21 mouse cellular contexts compared by ENCODE assay signal in the genomic region with DNA sequence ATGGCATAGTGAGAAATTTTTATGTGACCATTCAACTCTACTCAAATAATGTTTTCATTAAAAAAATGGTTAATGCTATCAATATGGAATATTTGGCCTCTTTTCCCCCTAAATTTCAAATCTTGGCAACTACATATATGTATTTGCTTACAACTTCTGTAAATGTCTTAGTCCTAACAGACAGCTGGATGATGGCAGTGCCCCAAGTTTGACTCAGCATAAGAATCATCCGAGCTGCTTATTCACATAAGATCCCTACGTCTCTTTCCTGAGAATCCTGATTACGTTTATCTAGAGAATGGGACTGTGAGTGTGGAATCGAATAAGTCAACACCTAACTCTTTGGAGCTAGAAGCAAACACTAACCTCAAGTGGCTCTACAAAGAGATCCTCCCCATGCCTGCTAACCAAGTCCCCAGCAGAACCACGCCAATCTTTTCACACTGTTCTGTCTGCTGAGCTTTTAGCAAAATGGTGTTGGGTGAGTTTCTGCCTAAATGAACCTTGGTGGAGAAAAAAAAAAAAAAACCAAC.
DNase-seq lines count a peak whose midpoint lies in the region; ATAC-seq and TF ChIP-seq lines count a peak whose summit lies in the region.
"Had no signal": no experiment of that assay in that cellular context is flagged by ENCODE, and none has a peak within 500 bp of the region (broad histone marks: within the 10 kb centered on the region; RNA-seq: fewer than 3 reads in every experiment).

No protein-coding gene starts in this region.

- no peak for TF ChIP-seq EP300 in lung, postnatal 0 days (IDR thresholded peaks at IDR 0.05)

- ATAC-seq in lung, postnatal 0 days, result peak; percentile 22
- ATAC-seq: forebrain, embryonic 13.5 days; intestine, embryonic 16.5 days had no signal

- TF ChIP-seq CTCF in kidney, adult 2 months (conservative IDR thresholded peaks at IDR 0.05; ENCODE audit: insufficient read depth, insufficient read length, low read depth, low read length), result no peak
- TF ChIP-seq CTCF in lung, postnatal 0 days (IDR thresholded peaks at IDR 0.05), result no peak

- H3K27ac ChIP-seq in kidney, adult 2 months (ENCODE audit: insufficient read depth, low read depth, low read length), result peak overlapping the region; percentile 53; the same call in 1 of the 2 replicates
- peak overlapping the region; percentile 61 for H3K27ac ChIP-seq in lung, postnatal 0 days (ENCODE audit: low read length)
- H3K27ac ChIP-seq: embryonic facial prominence, embryonic 10.5 days; embryonic facial prominence, embryonic 15.5 days; forebrain, embryonic 13.5 days; hindbrain, embryonic 13.5 days; limb, embryonic 12.5 days; neural tube, embryonic 13.5 days had no signal

- no peak for DNase-seq in kidney, adult 2 months
- DNase-seq in kidney, postnatal 36 days, result no peak
- DNase-seq in lung, postnatal 0 days (ENCODE audit: low spot score), result peak; percentile 77
- DNase-seq in lung, postnatal 4 days, result no peak
- DNase-seq in lung, postnatal 25 days (ENCODE audit: low spot score), result peak; percentile 54
- DNase-seq in ovary, postnatal 36 days (ENCODE audit: low spot score), result no peak
- DNase-seq: cerebellum, adult 8-10 months; layer of hippocampus, adult 9-11 months; retina, postnatal 1 day had no signal

- no peak overlapping the region for H3K4me3 ChIP-seq in kidney, adult 2 months (ENCODE audit: insufficient read depth, low read depth, low read length)
- H3K4me3 ChIP-seq in lung, postnatal 0 days (ENCODE audit: low read depth, low read length), result no peak overlapping the region
- H3K4me3 ChIP-seq: embryonic facial prominence, embryonic 10.5 days; embryonic facial prominence, embryonic 15.5 days; forebrain, embryonic 13.5 days; hindbrain, embryonic 13.5 days; limb, embryonic 12.5 days; neural tube, embryonic 13.5 days had no signal

- no peaks in the 10 kb centered on the region for H3K27me3 ChIP-seq in kidney, adult 2 months (replicated peaks; ENCODE audit: control insufficient read depth, insufficient read depth, low read length)
- no peaks in the 10 kb centered on the region for H3K27me3 ChIP-seq in lung, postnatal 0 days (replicated peaks; ENCODE audit: insufficient read depth, low read length)
- H3K27me3 ChIP-seq: CH12.LX; embryonic facial prominence, embryonic 15.5 days; forebrain, embryonic 13.5 days; hindbrain, embryonic 13.5 days; limb, embryonic 12.5 days; neural tube, embryonic 13.5 days; Patski had no signal

- no peak overlapping the region for H3K4me2 ChIP-seq in lung, postnatal 0 days (replicated peaks; ENCODE audit: low read depth, low read length)
- H3K4me2 ChIP-seq: embryonic facial prominence, embryonic 15.5 days; forebrain, embryonic 13.5 days; heart, embryonic 11.5 days; hindbrain, embryonic 13.5 days; limb, embryonic 12.5 days; liver, embryonic 11.5 days; midbrain, embryonic 11.5 days; neural tube, embryonic 13.5 days had no signal

- WGBS in kidney, adult 2 months, result 85% methylated on average over 5 of the region's 5 CpGs
- 32% methylated on average over 5 of the region's 5 CpGs for WGBS in lung, postnatal 0 days

- no peak overlapping the region for H3K9ac ChIP-seq in lung, postnatal 0 days (replicated peaks; ENCODE audit: low read depth)
- H3K9ac ChIP-seq: embryonic facial prominence, embryonic 15.5 days; forebrain, embryonic 13.5 days; hindbrain, embryonic 13.5 days; limb, embryonic 12.5 days; neural tube, embryonic 13.5 days had no signal

- no peaks in the 10 kb centered on the region for H3K36me3 ChIP-seq in kidney, adult 2 months (ENCODE audit: control insufficient read depth, insufficient read depth, low read length)
- no peaks in the 10 kb centered on the region for H3K36me3 ChIP-seq in lung, postnatal 0 days (ENCODE audit: insufficient read depth, low read length)
- H3K36me3 ChIP-seq: embryonic facial prominence, embryonic 10.5 days; hindbrain, embryonic 13.5 days; limb, embryonic 12.5 days; neural tube, embryonic 13.5 days had no signal

- H3K9me3 ChIP-seq in lung, postnatal 0 days (ENCODE audit: low read length), result no peaks in the 10 kb centered on the region
- H3K9me3 ChIP-seq: embryonic facial prominence, embryonic 10.5 days; embryonic facial prominence, embryonic 15.5 days; forebrain, embryonic 13.5 days; hindbrain, embryonic 13.5 days; limb, embryonic 12.5 days; neural tube, embryonic 13.5 days had no signal

- TF ChIP-seq POLR2A in kidney, adult 2 months (IDR thresholded peaks at IDR 0.05; ENCODE audit: low read depth, low read length), result no peak

- peaks cover 32% of the 10 kb centered on the region for H3K4me1 ChIP-seq in kidney, adult 2 months (ENCODE audit: control insufficient read depth, insufficient read depth, low read length)
- H3K4me1 ChIP-seq in lung, postnatal 0 days (ENCODE audit: insufficient read depth, low read depth, low read length), result peaks cover 20% of the 10 kb centered on the region; the same call in 1 of the 2 replicates

Comparison
In these comparisons a context has a peak if more than half of its experiments do, and no peak if none do; other contexts are left out.
1. DNase-seq: peak in lung, postnatal 0 days (single experiment) and lung, postnatal 25 days (single experiment); none in kidney, adult 2 months (single experiment), kidney, postnatal 36 days (0 of 2), lung, postnatal 4 days (0 of 2) and ovary, postnatal 36 days (single experiment).